Mouse (Mus musculus): ENCODE measurements around the gene Alb.
A peak's percentile ranks its signal among the peaks of the same experiment; 100 is the strongest.

Gene Alb

GRCm38 (mm10) chr5:90492440-90492839, 31.7 kb downstream of the Alb start:
- no peak for DNase-seq (ENCODE audit: low spot score in 2 of 2)

GRCm38 (mm10) chr5:90494308-90494707, 33.6 kb downstream of the Alb start:
- DNase-seq (ENCODE audit: low spot score in 2 of 2), result no peak

- DNase-seq (ENCODE audit: low spot score in 2 of 2), result no peak
Measured at GRCm38 (mm10) chr5:90499509-90499908, 38.8 kb downstream of the Alb start.

GRCm38 (mm10) chr5:90500714-90501113, 40.0 kb downstream of the Alb start:
- peak; percentile 37 to 50 for DNase-seq (ENCODE audit: low spot score in 2 of 2)

- DNase-seq (ENCODE audit: low spot score in 2 of 2), result no peak
Measured at GRCm38 (mm10) chr5:90501752-90502151, 41.1 kb downstream of the Alb start.

GRCm38 (mm10) chr5:90504742-90505141, 44.0 kb downstream of the Alb start:
- DNase-seq (ENCODE audit: low spot score in 2 of 2), result no peak

GRCm38 (mm10) chr5:90506507-90506906, 45.8 kb downstream of the Alb start:
- no peak for DNase-seq (ENCODE audit: low spot score in 2 of 2)

GRCm38 (mm10) chr5:90507411-90507949, 46.8 kb downstream of the Alb start:
- no peak for DNase-seq (ENCODE audit: low spot score in 2 of 2)

GRCm38 (mm10) chr5:90509828-90510592, 49.3 kb downstream of the Alb start:
- DNase-seq (ENCODE audit: low spot score in 2 of 2), result no peak

GRCm38 (mm10) chr5:90512288-90512955, 51.7 kb downstream of the Alb start:
- no peak for DNase-seq (ENCODE audit: low spot score in 2 of 2)

GRCm38 (mm10) chr5:90515561-90515960, 54.9 kb downstream of the Alb start:
- DNase-seq (ENCODE audit: low spot score in 2 of 2), result no peak

- DNase-seq (ENCODE audit: low spot score in 2 of 2), result no peak
Measured at GRCm38 (mm10) chr5:90518356-90519100, 57.8 kb downstream of the Alb start, which contains the start of gene Afm. TSS of gene Afm (plus strand) at chr5:90518932.

Measured in urinary bladder, adult 18-20 months (tissue).